Mouse (Mus musculus) MEL (cell line): ENCODE results near the gene Skap2. TPM values are rescaled to one million over a fixed set of nuclear protein-coding genes. Genes with fewer than 3 reads are reported as not detected.

Experiments used
- DNase-seq: peaks from one replicate; pipeline ENCODE4 v3.0.0; 2011; ENCODE audit warnings: low read depth, low spot score
- H3K27ac ChIP-seq: 2 replicates; pipeline ENCODE4 v1.5.1; 2012; ENCODE audit warnings: low read depth, mild to moderate bottlenecking, control low read depth, low read length, moderate library complexity; ENCODE audit not compliant: control insufficient read depth
- H3K27me3 ChIP-seq, 2 experiments: fragments of 150-350 bp in 1 of 2; sonication (generic) in 1 of 2; 2 replicates each; pipeline ENCODE4 v1.6.1; 2012; ENCODE audit warnings: low read length in 2 of 2, mild to moderate bottlenecking in 2 of 2, improper control_type of control experiment in 1 of 2, moderate library complexity in 1 of 2; ENCODE audit not compliant: insufficient read depth in 2 of 2, control insufficient read depth in 1 of 2
- H3K36me3 ChIP-seq, 2 experiments: 2 replicates each; pipeline ENCODE4 v1.6.1; 2012 to 2014; ENCODE audit warnings: low read length in 2 of 2, improper control_type of control experiment in 1 of 2, inconsistent platforms in 1 of 2, mild to moderate bottlenecking in 1 of 2; ENCODE audit not compliant: insufficient read depth in 2 of 2, control insufficient read depth in 1 of 2
- H3K4me1 ChIP-seq, 2 experiments: fragments of 150-350 bp in 1 of 2; sonication (generic) in 1 of 2; 2 replicates each; pipeline ENCODE4 v1.6.1; 2012; ENCODE audit warnings: low read length in 2 of 2, improper control_type of control experiment in 1 of 2, mild to moderate bottlenecking in 1 of 2; ENCODE audit not compliant: insufficient read depth in 2 of 2, control insufficient read depth in 1 of 2
- H3K4me3 ChIP-seq, 2 experiments: fragments of 150-350 bp in 1 of 2; sonication (generic) in 1 of 2; 2 replicates each; pipeline ENCODE4 v1.5.1; 2012; ENCODE audit warnings: low read depth in 2 of 2, low read length in 2 of 2, mild to moderate bottlenecking in 2 of 2, moderate library complexity in 2 of 2, control low read depth in 1 of 2, improper control_type of control experiment in 1 of 2; ENCODE audit not compliant: control insufficient read depth in 1 of 2, insufficient read depth in 1 of 2
- H3K79me2 ChIP-seq: 2 replicates; pipeline ENCODE4 v1.6.1; 2012; ENCODE audit warnings: mild to moderate bottlenecking, low read length, moderate library complexity; ENCODE audit not compliant: control insufficient read depth, poor library complexity, insufficient read depth
- H3K9ac ChIP-seq: 2 replicates; pipeline ENCODE4 v1.6.1; 2012; ENCODE audit warnings: low read depth, mild to moderate bottlenecking, control low read depth, low read length, moderate library complexity; ENCODE audit not compliant: control insufficient read depth, poor library complexity, severe bottlenecking
- H3K9me3 ChIP-seq: fragments of 150-350 bp; sonication (generic); replicated peaks from 2 replicates; pipeline ENCODE4 v1.6.1; 2012; ENCODE audit warnings: mild to moderate bottlenecking, low read length, improper control_type of control experiment, moderate library complexity; ENCODE audit not compliant: insufficient read depth
- CHD2 ChIP-seq: IDR thresholded peaks from 2 replicates; pipeline ENCODE4 v1.6.1; 2011; ENCODE audit warnings: low read length, improper control_type of control experiment
- CTCF ChIP-seq, 3 experiments: IDR thresholded peaks in 2 of 3; conservative IDR thresholded peaks in 1 of 3; 2 replicates each; pipeline ENCODE4 v1.5.1; 2011 to 2012; ENCODE audit warnings: low read length in 3 of 3, low read depth in 2 of 3, mild to moderate bottlenecking in 2 of 3, improper control_type of control experiment in 1 of 3, inconsistent platforms in 1 of 3, mixed read lengths in 1 of 3, moderate library complexity in 1 of 3; ENCODE audit not compliant: control insufficient read depth in 1 of 3, insufficient read depth in 1 of 3, poor library complexity in 1 of 3, severe bottlenecking in 1 of 3
- E2F4 ChIP-seq: IDR thresholded peaks from 2 replicates; pipeline ENCODE4 v1.6.1; 2011; ENCODE audit warnings: low read depth, low read length, improper control_type of control experiment, borderline replicate concordance
- ELF1 ChIP-seq: IDR thresholded peaks from 2 replicates; pipeline ENCODE4 v1.6.1; 2014; ENCODE audit warnings: low read depth, mild to moderate bottlenecking, inconsistent platforms, low read length, improper control_type of control experiment, moderate library complexity
- ETS1 ChIP-seq: IDR thresholded peaks from 2 replicates; pipeline ENCODE4 v1.6.1; 2012; ENCODE audit warnings: low read depth, mild to moderate bottlenecking, inconsistent platforms, low read length, improper control_type of control experiment, moderate library complexity
- HCFC1 ChIP-seq: IDR thresholded peaks from 2 replicates; pipeline ENCODE4 v1.6.1; 2012; ENCODE audit warnings: low read depth, mild to moderate bottlenecking, inconsistent platforms, low read length, improper control_type of control experiment, moderate library complexity
- JUND ChIP-seq: IDR thresholded peaks from 2 replicates; pipeline ENCODE4 v1.6.1; 2011; ENCODE audit warnings: low read depth, mild to moderate bottlenecking, improper control_type of control experiment, low read length
- MEF2A ChIP-seq: IDR thresholded peaks from 2 replicates; pipeline ENCODE4 v1.6.1; 2014; ENCODE audit warnings: low read depth, mild to moderate bottlenecking, inconsistent platforms, low read length, improper control_type of control experiment; ENCODE audit not compliant: poor library complexity, insufficient replicate concordance, severe bottlenecking; ENCODE audit errors: extremely low read depth
- POLR2A ChIP-seq, 2 experiments: IDR thresholded peaks; 2 replicates each; pipeline ENCODE4 v1.6.1; 2011 to 2012; ENCODE audit warnings: low read length in 2 of 2, mild to moderate bottlenecking in 2 of 2, control low read depth in 1 of 2, improper control_type of control experiment in 1 of 2, low read depth in 1 of 2, moderate library complexity in 1 of 2; ENCODE audit not compliant: control insufficient read depth in 1 of 2, insufficient read depth in 1 of 2, poor library complexity in 1 of 2
- RAD21 ChIP-seq: IDR thresholded peaks from 2 replicates; pipeline ENCODE4 v1.6.1; 2011; ENCODE audit warnings: mild to moderate bottlenecking, low read depth, low read length, improper control_type of control experiment
- RCOR1 ChIP-seq: IDR thresholded peaks from 2 replicates; pipeline ENCODE4 v1.6.1; 2012; ENCODE audit warnings: low read depth, mild to moderate bottlenecking, inconsistent platforms, low read length, improper control_type of control experiment
- SMC3 ChIP-seq: IDR thresholded peaks from 2 replicates; pipeline ENCODE4 v1.6.1; 2011; ENCODE audit warnings: low read depth, low read length, improper control_type of control experiment
- TBP ChIP-seq: IDR thresholded peaks from 2 replicates; pipeline ENCODE4 v1.8.0; 2011; ENCODE audit warnings: low read depth, low read length, improper control_type of control experiment
- ZNF384 ChIP-seq: IDR thresholded peaks from 2 replicates; pipeline ENCODE4 v1.6.1; 2012; ENCODE audit warnings: low read depth, mild to moderate bottlenecking, inconsistent platforms, low read length, improper control_type of control experiment
- polyA plus RNA-seq, 2 experiments: library from polyadenylated mRNA; stranded (reverse) in 1 of 2; unstranded in 1 of 2; fragments of >175 nt in 1 of 2; fragments of >200 nt in 1 of 2; gene quantifications; 2 replicates each; pipeline versions ENCODE4 v1.2.1 to v1.2.4; 2012; ENCODE audit warnings: low replicate concordance in 2 of 2, low read depth in 1 of 2; ENCODE audit not compliant: insufficient read length in 2 of 2, insufficient read depth in 1 of 2, missing spikeins in 1 of 2
- total RNA-seq: library from RNA; depleted of rRNA; stranded (reverse); fragments of 300-350 nt; gene quantifications from 2 replicates; pipeline ENCODE4 v1.2.3, GENCODE M21; 2012

The Skap2 gene
- total and polyA plus RNA-seq, 3 experiments, result 17.8 to 31.3 TPM; not detected in 1

DNA sequence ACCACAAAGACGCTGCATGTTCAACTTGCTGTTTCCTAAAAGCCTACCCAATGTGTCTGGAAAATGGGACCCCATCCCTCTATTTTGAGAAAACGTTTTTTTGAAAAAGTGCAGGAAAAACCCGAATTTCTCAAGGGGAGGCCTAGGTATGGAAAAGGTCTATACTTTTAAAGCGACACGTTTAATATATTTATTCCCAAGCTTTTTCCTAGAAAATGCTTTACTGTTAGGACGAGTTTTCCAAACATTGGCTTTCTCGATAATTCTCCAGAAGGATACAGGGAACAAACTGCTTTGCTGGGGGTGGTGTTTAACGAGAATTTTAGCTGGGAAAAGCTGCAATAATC is 6.8 kb downstream of the Skap2 start:
- no peak overlapping the region for H3K4me3 ChIP-seq
- no peaks in the 10 kb centered on the region; a peak in 2 of 4 replicates for H3K36me3 ChIP-seq
- peaks cover 1% of the 10 kb centered on the region; the same call in 1 of the 2 replicates for H3K79me2 ChIP-seq
- H3K9me3 ChIP-seq, result no peaks in the 10 kb centered on the region
- peaks cover 0 to 2% of the 10 kb centered on the region in 2 experiments; a peak in 2 of 4 replicates for H3K4me1 ChIP-seq
- H3K27ac ChIP-seq, result no peak overlapping the region
- DNase-seq, result no peak
- H3K9ac ChIP-seq, result no peak overlapping the region
- TF ChIP-seq TBP, result no peak
- TF ChIP-seq RCOR1, result no peak
- no peak for TF ChIP-seq HCFC1
- H3K27me3 ChIP-seq, result no peaks in the 10 kb centered on the region

DNA sequence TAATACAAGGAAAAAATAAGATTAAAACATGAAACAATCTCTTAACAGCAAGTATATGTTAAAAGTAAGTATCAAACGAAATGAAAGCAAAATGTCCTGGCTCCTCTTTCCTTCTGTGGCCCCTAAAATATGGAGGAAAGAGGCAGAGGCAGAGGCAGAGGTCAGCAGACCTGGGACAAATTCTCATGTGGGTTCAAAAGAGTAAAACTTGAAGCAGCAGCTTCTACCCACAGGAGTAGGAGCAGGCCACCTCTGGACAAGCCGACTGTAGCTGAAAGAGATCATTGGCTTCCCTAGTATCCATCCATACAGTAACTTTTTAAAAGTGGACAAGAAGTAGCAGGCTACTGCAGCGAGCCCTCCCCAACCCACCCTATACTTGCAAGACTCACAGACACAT is 7.4 kb downstream of the Skap2 start:
- no peak for TF ChIP-seq CTCF (IDR thresholded peaks at IDR 0.05 in 2 of 3, conservative IDR thresholded peaks at IDR 0.05 in 1 of 3; ENCODE audit: control insufficient read depth in 1 of 3, insufficient read depth in 1 of 3, low read depth in 2 of 3, low read length in 3 of 3, poor library complexity in 1 of 3, severe bottlenecking in 1 of 3)
- Histone ChIP-seq H3K27me3 (no peaks in the 10 kb centered on the region), H3K4me3 (no peak overlapping the region)

DNA sequence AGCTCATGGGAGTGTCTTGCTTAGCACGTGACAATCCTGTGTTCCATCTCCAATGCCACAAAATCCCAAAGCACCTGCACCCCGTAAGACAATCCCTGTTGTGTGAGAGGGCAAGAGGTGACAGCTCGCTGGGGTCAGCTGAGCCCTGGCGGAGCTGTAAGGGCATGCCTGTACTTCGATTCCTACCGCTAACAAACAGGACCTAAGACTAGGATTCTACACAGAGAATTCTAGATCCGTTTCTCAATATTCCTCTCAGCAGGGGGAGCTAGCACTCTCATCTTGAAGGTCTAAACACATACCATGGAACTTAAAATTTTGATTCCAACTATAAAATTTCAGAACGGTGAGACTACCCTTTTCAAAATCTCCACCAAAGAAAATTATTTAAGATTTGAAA is 9.7 kb downstream of the Skap2 start:
- Histone ChIP-seq H3K27me3 (no peaks in the 10 kb centered on the region), H3K36me3 (no peaks in the 10 kb centered on the region; a peak in 2 of 4 replicates), H3K79me2 (no peaks in the 10 kb centered on the region; the same call in 1 of the 2 replicates), H3K4me1 (no peaks in the 10 kb centered on the region; a peak in 2 of 4 replicates), H3K27ac (no peak overlapping the region), H3K4me3 (no peak overlapping the region), H3K9me3 (no peaks in the 10 kb centered on the region), H3K9ac (no peak overlapping the region)
- TF ChIP-seq SMC3, result peak; percentile 39
- TF ChIP-seq RAD21, result peak; percentile 8
- TF ChIP-seq ELF1, result no peak
- peak in 1 of 3 experiments; percentile 32; a peak in 2 of 6 replicates for TF ChIP-seq CTCF (IDR thresholded peaks at IDR 0.05 in 2 of 3, conservative IDR thresholded peaks at IDR 0.05 in 1 of 3; ENCODE audit: control insufficient read depth in 1 of 3, insufficient read depth in 1 of 3, low read depth in 2 of 3, low read length in 3 of 3, poor library complexity in 1 of 3, severe bottlenecking in 1 of 3)
- TF ChIP-seq JUND, result no peak
- no peak for TF ChIP-seq ZNF384
- DNase-seq, result no peak

More for the DNA sequence above, 7.4 kb downstream of the Skap2 start:
- Histone ChIP-seq H3K4me1 (peaks cover 0 to 2% of the 10 kb centered on the region in 2 experiments; a peak in 2 of 4 replicates), H3K79me2 (peaks cover 1% of the 10 kb centered on the region; the same call in 1 of the 2 replicates), H3K9me3 (no peaks in the 10 kb centered on the region), H3K27ac (no peak overlapping the region), H3K9ac (no peak overlapping the region), H3K36me3 (no peaks in the 10 kb centered on the region; a peak in 2 of 4 replicates)
- no peak for DNase-seq

DNA sequence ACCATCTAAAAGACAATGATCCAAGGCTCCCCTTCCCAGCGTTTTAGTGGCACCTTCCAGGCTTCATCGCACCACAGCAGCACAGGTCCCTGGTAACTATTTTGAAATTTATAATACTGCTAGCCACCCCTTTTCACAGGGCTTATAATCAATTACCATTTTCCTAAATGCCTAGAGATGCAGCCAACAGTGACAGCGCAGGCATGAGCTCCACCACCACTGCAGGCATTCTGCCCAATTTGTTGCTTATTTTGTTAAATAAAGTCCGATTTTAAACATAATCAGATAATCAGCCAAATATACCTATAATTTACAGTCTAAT is 13.2 kb downstream of the Skap2 start:
- no peaks in the 10 kb centered on the region; a peak in 1 of 4 replicates for H3K4me1 ChIP-seq
- H3K27me3 ChIP-seq, result no peaks in the 10 kb centered on the region
- H3K79me2 ChIP-seq, result no peaks in the 10 kb centered on the region; the same call in 1 of the 2 replicates
- no peak for TF ChIP-seq POLR2A (IDR thresholded peaks at IDR 0.05; ENCODE audit: control insufficient read depth in 1 of 2, insufficient read depth in 1 of 2, low read depth in 1 of 2, low read length in 2 of 2, poor library complexity in 1 of 2)
- TF ChIP-seq MEF2A, result no peak
- TF ChIP-seq ETS1, result no peak
- TF ChIP-seq CHD2, result no peak
- no peak for TF ChIP-seq E2F4
- H3K27ac ChIP-seq, result no peak overlapping the region
- DNase-seq, result no peak
- H3K4me3 ChIP-seq, result no peak overlapping the region
- no peak overlapping the region for H3K9ac ChIP-seq
- no peaks in the 10 kb centered on the region for H3K9me3 ChIP-seq
- H3K36me3 ChIP-seq, result no peaks in the 10 kb centered on the region; a peak in 2 of 4 replicates
